Mouse (Mus musculus): ENCODE data around the gene Col17a1. TPM values are rescaled to one million over a fixed set of nuclear protein-coding genes. Genes with fewer than 3 reads are reported as not detected.

The Col17a1 gene
- polyA plus RNA-seq, 1 experiment from 2014 or later: 0.10 TPM

GRCm38 (mm10) chr19:47631799-47632198, 60.1 kb downstream of the Col17a1 start:
- H3K27ac ChIP-seq: no peak overlapping the region
- H3K9ac ChIP-seq: no peak overlapping the region
- no peak overlapping the region for H3K4me3 ChIP-seq
- no peaks in the 10 kb centered on the region for H3K4me1 ChIP-seq
- no peak for ATAC-seq
- H3K9me3 ChIP-seq (replicated peaks): no peaks in the 10 kb centered on the region
- no peak overlapping the region for H3K4me2 ChIP-seq
- H3K27me3 ChIP-seq: no peaks in the 10 kb centered on the region
- H3K36me3 ChIP-seq (ENCODE audit: poor library complexity, severe bottlenecking): peaks cover 5% of the 10 kb centered on the region
- WGBS: 96% methylated on average over 5 of the region's 5 CpGs

- H3K9me3 ChIP-seq (replicated peaks): no peaks in the 10 kb centered on the region
- peaks cover 2% of the 10 kb centered on the region for H3K4me1 ChIP-seq
- WGBS: 84% methylated on average over 5 of the region's 5 CpGs
- ATAC-seq: no peak
- no peak overlapping the region for H3K4me3 ChIP-seq
- no peak overlapping the region for H3K4me2 ChIP-seq
- H3K36me3 ChIP-seq (ENCODE audit: poor library complexity, severe bottlenecking): 0 out of 2 replicates have a peak, but pooled peaks cover 5% of the 10 kb centered on the region
- no peak overlapping the region for H3K9ac ChIP-seq
- no peak overlapping the region for H3K27ac ChIP-seq
- H3K27me3 ChIP-seq: no peaks in the 10 kb centered on the region
These were observed 61.5 kb downstream of the Col17a1 start for GRCm38 (mm10) chr19:47630381-47630780.

DNA sequence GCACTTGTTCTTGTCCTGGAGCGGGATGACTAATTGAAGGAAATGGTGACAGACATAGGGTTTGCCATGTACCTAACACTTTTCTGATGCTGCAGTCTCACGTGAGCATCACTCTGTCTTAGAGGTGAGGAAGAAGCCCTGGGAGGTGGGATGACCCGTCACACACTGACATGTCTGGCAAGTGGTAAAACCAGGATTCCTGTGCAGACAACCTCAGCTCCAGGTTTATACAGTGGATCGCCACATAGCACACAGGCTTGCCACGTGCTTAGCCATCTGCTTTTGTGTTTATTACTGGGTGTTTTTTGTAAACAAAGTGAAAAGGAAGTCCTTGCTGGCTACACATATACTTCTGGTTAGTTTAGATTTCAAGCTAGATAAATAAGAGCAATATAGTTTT, 62.8 kb downstream of the Col17a1 start:
- 80% methylated on average over 5 of the region's 5 CpGs for WGBS

DNA sequence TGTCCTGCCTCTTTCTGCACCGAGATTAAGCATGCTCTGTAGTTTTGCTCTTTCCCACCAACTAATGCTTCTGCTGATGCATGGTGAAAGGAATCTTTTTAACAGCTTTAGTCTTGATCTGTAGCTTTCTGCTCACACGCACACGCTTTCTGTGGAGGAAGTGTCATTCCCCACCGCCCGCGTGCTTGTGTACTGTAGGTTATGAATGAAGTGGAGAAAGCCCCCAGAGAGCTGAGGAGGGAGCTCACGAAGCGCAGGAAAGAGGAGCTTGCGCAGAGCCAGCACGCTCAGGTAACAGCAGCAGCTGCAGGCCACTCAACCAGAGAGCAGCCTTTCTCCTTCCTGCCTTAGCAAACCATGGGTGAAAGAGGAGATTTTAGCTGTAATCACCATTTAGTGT, 64.4 kb downstream of the Col17a1 start:
- WGBS: 88% methylated on average over 10 of the region's 10 CpGs
- Histone ChIP-seq H3K4me1 (peaks cover 7% of the 10 kb centered on the region), H3K4me2 (no peak overlapping the region), H3K9ac (no peak overlapping the region), H3K4me3 (no peak overlapping the region), H3K27me3 (no peaks in the 10 kb centered on the region), H3K9me3 (replicated peaks) (no peaks in the 10 kb centered on the region), H3K36me3 (ENCODE audit: poor library complexity, severe bottlenecking) (peaks cover 24% of the 10 kb centered on the region), H3K27ac (no peak overlapping the region)
- no peak for ATAC-seq

More for the DNA sequence above, 62.8 kb downstream of the Col17a1 start:
- no peak overlapping the region for H3K4me2 ChIP-seq
- no peak overlapping the region for H3K9ac ChIP-seq
- no peak for ATAC-seq
- H3K9me3 ChIP-seq (replicated peaks): no peaks in the 10 kb centered on the region
- H3K27me3 ChIP-seq: no peaks in the 10 kb centered on the region
- no peak overlapping the region for H3K4me3 ChIP-seq
- H3K27ac ChIP-seq: no peak overlapping the region
- peaks cover 7% of the 10 kb centered on the region for H3K4me1 ChIP-seq
- H3K36me3 ChIP-seq (ENCODE audit: poor library complexity, severe bottlenecking): peaks cover 9% of the 10 kb centered on the region; the same call in 1 of the 2 replicates

GRCm38 (mm10) chr19:47624940-47625711, 66.8 kb downstream of the Col17a1 start:
- Histone ChIP-seq H3K9ac (0 out of 2 replicates have a peak overlapping the region, but pooled peaks have one; percentile 30), H3K4me3 (no peak overlapping the region), H3K4me1 (peaks cover 7% of the 10 kb centered on the region), H3K27me3 (no peaks in the 10 kb centered on the region), H3K4me2 (no peak overlapping the region), H3K27ac (peak overlapping the region; percentile 61), H3K36me3 (ENCODE audit: poor library complexity, severe bottlenecking) (peaks cover 45% of the 10 kb centered on the region), H3K9me3 (replicated peaks) (no peaks in the 10 kb centered on the region)
- peak; percentile 66 for ATAC-seq
- WGBS: 24% methylated on average over 10 of the region's 10 CpGs

DNA sequence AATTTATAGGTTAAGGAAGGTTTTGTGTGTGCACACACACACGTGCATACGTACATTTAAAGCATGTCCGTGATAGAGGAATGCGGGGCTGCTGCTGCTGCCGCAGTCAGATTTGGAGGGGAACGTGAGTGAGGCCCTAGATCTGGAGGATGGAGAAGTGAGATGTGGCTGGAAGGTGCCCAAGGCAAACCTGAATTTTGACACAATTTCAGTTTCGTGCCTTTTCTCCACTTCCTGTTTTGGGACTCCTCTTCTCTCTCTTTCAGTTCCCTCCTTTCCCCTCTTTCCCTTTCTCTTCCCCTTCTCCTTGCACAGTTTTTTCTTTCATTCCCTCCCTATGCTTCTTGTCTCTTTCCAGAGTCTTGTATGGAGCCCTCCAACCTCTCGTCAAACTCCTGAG, 70.4 kb downstream of the Col17a1 start:
- Histone ChIP-seq H3K9me3 (replicated peaks) (no peaks in the 10 kb centered on the region), H3K4me1 (peaks cover 7% of the 10 kb centered on the region), H3K9ac (no peak overlapping the region), H3K27ac (no peak overlapping the region), H3K4me2 (no peak overlapping the region), H3K4me3 (no peak overlapping the region), H3K36me3 (ENCODE audit: poor library complexity, severe bottlenecking) (peaks cover 63% of the 10 kb centered on the region), H3K27me3 (no peaks in the 10 kb centered on the region)
- WGBS: 86% methylated on average over 8 of the region's 8 CpGs
- no peak for ATAC-seq

DNA sequence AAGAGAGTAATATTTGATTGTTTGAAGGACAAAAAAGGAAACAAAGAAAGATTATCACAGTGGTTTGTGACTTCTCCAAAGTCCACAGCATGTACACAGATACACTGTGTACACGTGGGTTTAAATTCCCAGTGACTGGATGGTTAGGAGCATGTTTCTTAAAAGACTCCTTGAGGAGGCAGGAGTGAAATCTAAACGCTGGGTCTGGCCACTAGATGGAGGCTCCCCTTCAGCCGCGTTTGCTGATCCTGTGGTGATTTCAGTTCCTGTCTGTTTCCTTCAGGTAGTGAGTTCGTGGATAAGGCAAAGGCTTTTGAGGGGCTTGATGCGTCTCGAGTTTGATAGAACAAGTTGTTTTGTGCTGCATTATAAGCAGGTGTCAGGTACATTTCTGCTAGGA, 78.5 kb downstream of the Col17a1 start:
- 56% methylated on average over 7 of the region's 7 CpGs for WGBS
- H3K4me3 ChIP-seq: no peak overlapping the region
- no peak for ATAC-seq

GRCm38 (mm10) chr19:47608513-47608912, 83.4 kb downstream of the Col17a1 start:
- H3K4me2 ChIP-seq: no peak overlapping the region
- H3K27ac ChIP-seq: no peak overlapping the region
- no peak overlapping the region for H3K9ac ChIP-seq
- no peaks in the 10 kb centered on the region for H3K27me3 ChIP-seq
- ATAC-seq: no peak
- H3K4me3 ChIP-seq: no peak overlapping the region
- H3K4me1 ChIP-seq: no peaks in the 10 kb centered on the region
- 61% methylated on average over 3 of the region's 3 CpGs for WGBS
- peaks cover 8% of the 10 kb centered on the region; the same call in 1 of the 2 replicates for H3K36me3 ChIP-seq (ENCODE audit: poor library complexity, severe bottlenecking)
- H3K9me3 ChIP-seq (replicated peaks): no peaks in the 10 kb centered on the region

More for the DNA sequence above, 78.5 kb downstream of the Col17a1 start:
- no peak overlapping the region for H3K4me2 ChIP-seq
- peaks cover 34% of the 10 kb centered on the region for H3K36me3 ChIP-seq (ENCODE audit: poor library complexity, severe bottlenecking)
- no peaks in the 10 kb centered on the region for H3K9me3 ChIP-seq (replicated peaks)
- H3K27ac ChIP-seq: no peak overlapping the region
- H3K27me3 ChIP-seq: no peaks in the 10 kb centered on the region
- no peaks in the 10 kb centered on the region for H3K4me1 ChIP-seq
- H3K9ac ChIP-seq: no peak overlapping the region

Other genes with a start within 250 kb of the Col17a1 start
- gene Sh3pxd2a, start 227.7 kb downstream of the Col17a1 start, polyA plus RNA-seq (2015; fragmentation: Nextera tagmentation; extraction: Ambion mirVana): 3.0 and 3.6 TPM in 2 replicates
- 39.0 and 42.2 TPM in 2 replicates for gene Stn1, start 154.6 kb downstream of the Col17a1 start, polyA plus RNA-seq (2015; fragmentation: Nextera tagmentation; extraction: Ambion mirVana)
- 7.8 and 9.1 TPM in 2 replicates for gene Slk, start 112.4 kb downstream of the Col17a1 start, polyA plus RNA-seq (2015; fragmentation: Nextera tagmentation; extraction: Ambion mirVana)
- 225 and 238 TPM in 2 replicates for gene Sfr1, start 39.6 kb upstream of the Col17a1 start, polyA plus RNA-seq (2015; fragmentation: Nextera tagmentation; extraction: Ambion mirVana)
- gene Gsto1, start 162.9 kb upstream of the Col17a1 start, polyA plus RNA-seq (2015; fragmentation: Nextera tagmentation; extraction: Ambion mirVana): 74.9 and 80.3 TPM in 2 replicates
- gene Gsto2, start 173.4 kb upstream of the Col17a1 start, polyA plus RNA-seq (2015; fragmentation: Nextera tagmentation; extraction: Ambion mirVana): 1.2 and 1.8 TPM in 2 replicates
- 0.66 and 0.82 TPM in 2 replicates for gene Cfap43, start 227.2 kb upstream of the Col17a1 start, polyA plus RNA-seq (2015; fragmentation: Nextera tagmentation; extraction: Ambion mirVana)
- gene Itprip, start 227.2 kb upstream of the Col17a1 start, polyA plus RNA-seq (2015; fragmentation: Nextera tagmentation; extraction: Ambion mirVana): 9.8 and 12.7 TPM in 2 replicates
- gene Cfap58, start 245.6 kb upstream of the Col17a1 start, polyA plus RNA-seq (2015; fragmentation: Nextera tagmentation; extraction: Ambion mirVana): 0.21 and 0.49 TPM in 2 replicates